Mouse (Mus musculus): ENCODE data around the gene Nsun6. TPM values are rescaled to one million over a fixed set of nuclear protein-coding genes. Genes with fewer than 3 reads are reported as not detected.

The Nsun6 gene
- total RNA-seq, 1 experiment from 2014 or later = 18.0 TPM

DNA sequence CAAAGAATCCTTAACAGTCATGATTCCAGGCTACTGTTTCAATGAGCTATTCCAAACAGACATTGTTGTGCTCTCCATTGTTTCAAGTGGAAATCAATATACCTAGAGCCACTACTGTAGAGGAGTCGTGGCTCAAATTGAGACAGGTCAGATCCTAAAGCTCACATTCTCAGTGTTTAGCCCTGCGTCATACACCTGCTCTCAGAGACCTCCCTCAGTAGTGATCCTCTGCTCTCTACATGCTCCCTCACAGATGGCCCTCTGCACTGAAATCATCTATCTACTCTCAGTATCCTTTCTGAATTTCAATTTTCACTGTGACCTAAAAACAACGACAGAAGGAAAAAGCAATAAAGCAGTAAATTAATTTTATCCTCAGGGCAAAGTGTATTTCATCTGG, 47.3 kb downstream of the Nsun6 start:
- no peak for ATAC-seq (replicated peaks; ENCODE audit: insufficient number of reproducible peaks, low FRiP score, low TSS enrichment, poor library complexity, severe bottlenecking)

GRCm38 (mm10) chr2:14997836-14998235, 57.0 kb downstream of the Nsun6 start:
- no peak for ATAC-seq (replicated peaks; ENCODE audit: insufficient number of reproducible peaks, low FRiP score, low TSS enrichment, poor library complexity, severe bottlenecking)

GRCm38 (mm10) chr2:14996036-14996435, 58.8 kb downstream of the Nsun6 start:
- no peak for ATAC-seq (replicated peaks; ENCODE audit: insufficient number of reproducible peaks, low FRiP score, low TSS enrichment, poor library complexity, severe bottlenecking)

GRCm38 (mm10) chr2:14992531-14992930, 62.3 kb downstream of the Nsun6 start:
- ATAC-seq (replicated peaks; ENCODE audit: insufficient number of reproducible peaks, low FRiP score, low TSS enrichment, poor library complexity, severe bottlenecking) = no peak

DNA sequence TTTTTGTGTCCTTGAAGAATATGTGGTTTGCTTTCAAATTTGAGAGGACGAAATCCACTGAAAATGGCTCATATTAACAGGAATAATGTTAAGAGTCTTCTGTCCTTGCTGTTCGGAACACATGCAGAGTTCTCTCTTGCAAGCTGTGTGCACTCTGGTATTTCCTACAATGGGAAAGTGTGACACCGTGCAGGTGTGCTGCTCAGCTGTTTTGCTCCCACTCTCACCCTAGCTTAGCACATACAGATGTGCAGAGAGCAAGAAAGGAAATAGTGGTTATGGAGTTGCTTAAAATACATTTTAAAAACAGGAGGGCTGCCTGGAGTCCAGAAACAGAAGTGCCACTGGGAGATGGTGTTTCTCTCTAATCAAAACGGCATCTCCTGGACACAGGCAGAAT, 65.5 kb downstream of the Nsun6 start:
- ATAC-seq (replicated peaks; ENCODE audit: insufficient number of reproducible peaks, low FRiP score, low TSS enrichment, poor library complexity, severe bottlenecking) = no peak

GRCm38 (mm10) chr2:14988451-14988850, 66.4 kb downstream of the Nsun6 start:
- no peak for ATAC-seq (replicated peaks; ENCODE audit: insufficient number of reproducible peaks, low FRiP score, low TSS enrichment, poor library complexity, severe bottlenecking)

GRCm38 (mm10) chr2:14984029-14984428, 70.8 kb downstream of the Nsun6 start:
- no peak for ATAC-seq (replicated peaks; ENCODE audit: insufficient number of reproducible peaks, low FRiP score, low TSS enrichment, poor library complexity, severe bottlenecking)

DNA sequence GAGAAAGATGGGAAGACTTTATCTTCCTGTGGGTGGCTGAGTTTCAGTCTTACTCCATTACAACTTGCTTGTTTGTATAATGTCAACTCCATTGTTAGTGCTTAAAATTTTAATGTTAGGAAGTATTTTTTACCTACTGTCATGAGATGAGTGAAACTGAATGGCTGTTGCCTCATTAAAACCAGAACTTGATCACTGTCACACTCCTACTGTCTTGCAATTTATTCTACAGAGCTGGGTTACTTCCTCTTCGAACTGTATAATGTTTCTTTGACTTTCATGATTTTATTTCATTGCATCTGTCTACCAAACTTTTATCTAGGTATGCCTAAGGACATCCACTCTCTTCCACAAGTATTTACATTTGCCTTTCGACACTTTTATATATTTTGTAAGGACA, 93.4 kb downstream of the Nsun6 start:
- ATAC-seq (replicated peaks; ENCODE audit: insufficient number of reproducible peaks, low FRiP score, low TSS enrichment, poor library complexity, severe bottlenecking) = no peak

DNA sequence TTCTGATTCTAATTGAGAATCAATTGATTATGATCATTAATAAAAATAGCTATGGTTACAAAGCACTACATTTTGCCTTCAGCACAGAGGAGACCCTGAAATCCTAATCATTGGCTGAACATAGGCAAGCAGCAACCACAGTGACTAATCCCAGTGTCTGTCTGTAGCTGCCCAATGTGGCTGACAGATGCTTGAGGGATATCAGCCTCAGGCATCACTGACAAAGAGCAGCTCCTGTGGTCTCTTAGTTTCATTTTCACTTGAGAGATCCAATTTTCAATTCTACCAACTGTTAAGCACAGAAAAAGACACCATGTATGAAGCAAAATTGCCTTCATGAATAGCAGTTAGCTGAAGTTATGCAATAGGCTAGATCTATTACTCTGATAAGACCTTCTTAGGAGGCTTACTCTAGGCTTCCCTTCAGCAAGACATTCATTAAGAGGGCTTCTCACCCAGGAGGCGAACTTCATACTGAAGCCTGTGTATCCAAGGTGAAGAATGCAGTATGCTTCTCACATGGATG, 93.8 kb downstream of the Nsun6 start:
- ATAC-seq (replicated peaks; ENCODE audit: insufficient number of reproducible peaks, low FRiP score, low TSS enrichment, poor library complexity, severe bottlenecking) = no peak

GRCm38 (mm10) chr2:14953090-14953489, 101.8 kb downstream of the Nsun6 start:
- ATAC-seq (replicated peaks; ENCODE audit: insufficient number of reproducible peaks, low FRiP score, low TSS enrichment, poor library complexity, severe bottlenecking) = no peak

Other genes with a start within 250 kb of the Nsun6 start
- 24.6 to 39.3 TPM (median 29.8 TPM) in 3 replicates for gene Arl5b, start 5.7 kb downstream of the Nsun6 start, total RNA-seq (2017)